Mouse (Mus musculus) liver, embryonic 14.5 days (tissue): ENCODE measurements around the gene B430306N03Rik.

Experiments used
- CTCF ChIP-seq: IDR thresholded peaks from 2 replicates; pipeline ENCODE4 v1.5.1; 2016; ENCODE audit warnings: antibody characterized with exemption, low read depth, control low read depth
- EP300 ChIP-seq: IDR thresholded peaks from 2 replicates; pipeline ENCODE4 v1.6.1; 2016; ENCODE audit warnings: antibody characterized with exemption, low read depth

- TF ChIP-seq CTCF (peak; percentile 53; the same call in 1 of the 2 replicates), EP300 (no peak)
Measured at GRCm38 (mm10) chr17:48287276-48287675, 28.7 kb upstream of the B430306N03Rik start.
